Comparison of ENCODE assay signal across 7 mouse cellular contexts in genomic region chr8:70315624-70316510, GRCm38 (mm10). TPM values are rescaled to one million over a fixed set of nuclear protein-coding genes. Genes with fewer than 3 reads are reported as not detected.
DNase-seq lines count a peak whose midpoint lies in the region; ATAC-seq lines count a peak whose summit lies in the region.

Cers1 (plus strand) TSS chr8:70315775.

- peak; percentile 78 for DNase-seq in NIH3T3 (ENCODE audit: low read depth)
- DNase-seq in cerebellum, adult 11-12 months: peak; percentile 81
- DNase-seq in forelimb bud, embryonic 11.5 days (ENCODE audit: low read depth, low spot score): peak; percentile 68
- DNase-seq in left cerebral cortex, adult 18-20 months (ENCODE audit: low spot score in 2 of 2): peak; percentile 69 to 84
- DNase-seq in lung, postnatal 25 days (ENCODE audit: low spot score): peak; percentile 30
- peak; percentile 76 to 84 for DNase-seq in right cerebral cortex, postnatal 36 days (ENCODE audit: low spot score in 2 of 2)

- peak; percentile 19 to 23; a peak in 1 of 4 replicates for ATAC-seq in hematopoietic stem cell, adult 5-6 weeks (replicated peaks in 1 of 2; ENCODE audit: insufficient read depth in 1 of 2, low FRiP score in 2 of 2, low TSS enrichment in 1 of 2, low read depth in 1 of 2, poor library complexity in 2 of 2, severe bottlenecking in 2 of 2)

RNA-seq across cellular contexts. Expression of gene Cers1, which starts in this region (rescaled TPM):
- total RNA-seq in hematopoietic stem cell, adult 5-6 weeks (2017): 1.2 TPM in 1 of 2 replicates, not detected in the other
- 10 to 100 TPM; 86.4 to 94.3 TPM for total RNA-seq in left cerebral cortex, adult 18-20 months (2021)

Comparison
In these comparisons a context has a peak if more than half of its experiments do, and no peak if none do; other contexts are left out.
1. Peak in every context shown above with its lines: DNase-seq and ATAC-seq.
2. RNA of gene Cers1 (total RNA-seq): 86.4 to 94.3 TPM in left cerebral cortex, adult 18-20 months; 1.2 TPM in hematopoietic stem cell, adult 5-6 weeks; every median in the first group is over 10 times any median in the second.
3. DNase-seq: peak in every context shown above with its lines; median percentile 81 in cerebellum, adult 11-12 months; 80 in right cerebral cortex, postnatal 36 days; 78 in NIH3T3; 76 in left cerebral cortex, adult 18-20 months; 68 in forelimb bud, embryonic 11.5 days; 30 in lung, postnatal 25 days.